Mouse (Mus musculus) liver, adult 2 months (tissue): ENCODE measurements around the gene Adamtsl2.

Experiments used
- CTCF ChIP-seq: fragments of 200-500 bp; IDR thresholded peaks from 2 replicates; pipeline ENCODE4 v1.5.1; 2011; ENCODE audit warnings: low read depth, low read length, control low read depth
- POLR2A ChIP-seq: fragments of 200-500 bp; IDR thresholded peaks from 2 replicates; pipeline ENCODE4 v1.6.1; 2011; ENCODE audit warnings: low read length, control low read depth; ENCODE audit not compliant: insufficient read depth; ENCODE audit errors: extremely low read depth

DNA sequence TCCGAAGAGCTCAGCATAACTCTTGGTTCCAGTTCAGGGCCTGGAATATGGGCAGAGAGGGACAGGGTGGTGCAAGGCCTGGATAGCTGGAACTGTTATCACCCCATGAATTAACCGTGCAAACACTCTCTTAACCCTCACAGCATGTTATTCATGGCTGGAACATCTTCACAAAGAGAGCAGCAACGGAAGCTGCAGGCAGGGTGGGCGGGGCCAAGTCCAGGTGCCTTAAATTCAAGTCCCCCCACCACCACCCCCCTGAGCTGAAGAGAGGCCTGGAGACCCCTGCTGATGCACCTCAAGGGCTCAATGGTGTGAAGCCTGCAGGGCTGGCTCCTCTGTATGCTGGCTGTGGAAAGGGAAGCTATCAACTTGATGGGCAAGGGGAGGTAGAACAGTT, 47.3 kb downstream of the Adamtsl2 start:
- no peak for TF ChIP-seq CTCF
- no peak for TF ChIP-seq POLR2A
